Mouse (Mus musculus): ENCODE results near the gene Tmem231. TPM values are rescaled to one million over a fixed set of nuclear protein-coding genes. Genes with fewer than 3 reads are reported as not detected.
"Not testable (repeated sequence)": the region's sequence is repeated elsewhere in the genome, so short reads cannot be mapped to it uniquely, and the experiment has no call there.

Tmem231 gene
- total RNA-seq, 2 experiments from 2014 or later = 12.0 to 12.7 TPM

DNA sequence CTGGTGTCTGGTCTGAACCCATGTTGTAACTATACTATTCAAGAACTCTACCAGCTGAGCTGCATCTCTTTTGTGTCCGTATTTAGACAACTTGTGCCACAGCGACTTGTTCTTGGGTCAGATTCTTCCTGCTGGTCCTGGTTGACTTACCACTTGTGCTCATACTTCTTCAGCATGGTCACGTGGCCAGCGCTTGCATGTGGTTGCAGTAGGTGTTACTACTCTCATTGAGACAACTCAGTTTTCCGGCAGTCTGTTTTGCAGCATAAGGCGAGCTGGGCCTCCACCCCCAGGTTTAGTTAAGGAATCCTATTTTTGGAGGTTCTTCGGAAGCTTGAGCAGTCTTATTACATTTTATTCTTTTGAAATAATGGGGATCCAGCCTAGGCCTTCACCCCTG is 17.6 kb upstream of the Tmem231 start:
- DNase-seq (ENCODE audit: low spot score in 2 of 2) = peak; percentile 65 to 69

DNA sequence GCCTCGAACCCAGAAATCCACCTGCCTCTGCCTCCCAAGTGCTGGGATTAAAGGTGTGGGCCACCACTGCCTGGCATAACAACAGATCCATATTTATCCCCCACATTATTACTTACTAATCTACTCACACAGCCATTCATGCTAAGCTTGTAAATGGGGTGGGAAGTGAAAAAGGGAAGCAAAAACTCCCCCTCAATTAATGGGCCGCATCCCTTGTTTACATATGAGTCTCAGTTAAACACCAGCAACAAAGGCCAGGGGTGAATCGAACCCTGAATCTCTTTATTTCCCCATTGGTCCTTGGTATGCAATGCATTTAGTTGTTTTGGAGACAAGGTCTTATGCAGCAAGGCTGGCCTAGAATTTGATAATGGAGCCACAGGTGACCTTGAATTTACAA is 17.2 kb upstream of the Tmem231 start:
- DNase-seq (ENCODE audit: low spot score in 2 of 2) = no peak

DNA sequence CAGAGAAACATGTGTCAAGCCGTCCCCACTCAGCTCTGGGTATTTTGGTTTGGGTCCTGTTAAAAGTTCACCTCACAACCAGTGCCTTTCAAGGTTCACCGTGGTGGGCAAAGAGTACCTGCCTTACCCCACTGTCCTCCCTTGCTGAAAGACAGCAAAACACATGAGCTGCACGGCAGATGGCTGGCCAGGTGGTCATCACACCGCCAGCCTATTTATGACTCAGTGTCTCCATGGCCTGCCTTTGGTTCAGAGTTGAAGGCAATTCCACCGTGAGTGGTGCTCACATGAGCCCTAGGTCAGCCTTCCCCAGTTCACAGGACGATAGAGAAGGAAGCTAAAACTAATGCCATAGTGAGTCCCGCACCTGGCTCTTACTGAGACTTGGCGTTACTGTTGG is 14.3 kb upstream of the Tmem231 start:
- no peak for DNase-seq (ENCODE audit: low spot score in 2 of 2)

DNA sequence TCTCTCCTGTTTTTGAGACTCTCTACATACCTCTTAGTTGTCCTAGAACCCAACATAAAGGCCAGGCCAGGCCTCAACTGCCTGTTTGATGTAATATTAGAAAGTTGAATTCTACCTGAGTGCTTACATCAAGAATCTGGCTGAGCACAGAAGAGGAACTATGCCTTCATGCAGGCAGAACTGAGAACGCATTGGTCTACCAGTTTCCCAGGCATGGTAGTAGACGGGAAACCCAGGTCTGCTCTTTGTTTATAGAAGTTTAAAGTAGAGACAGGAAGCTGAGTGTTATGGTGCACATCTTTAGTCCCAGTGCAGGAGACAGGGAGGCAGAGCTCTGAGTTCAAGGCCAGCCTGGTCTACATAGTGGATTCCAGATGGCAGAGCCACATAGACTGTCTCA is 13.5 kb upstream of the Tmem231 start:
- DNase-seq (ENCODE audit: low spot score in 2 of 2) = no peak

DNA sequence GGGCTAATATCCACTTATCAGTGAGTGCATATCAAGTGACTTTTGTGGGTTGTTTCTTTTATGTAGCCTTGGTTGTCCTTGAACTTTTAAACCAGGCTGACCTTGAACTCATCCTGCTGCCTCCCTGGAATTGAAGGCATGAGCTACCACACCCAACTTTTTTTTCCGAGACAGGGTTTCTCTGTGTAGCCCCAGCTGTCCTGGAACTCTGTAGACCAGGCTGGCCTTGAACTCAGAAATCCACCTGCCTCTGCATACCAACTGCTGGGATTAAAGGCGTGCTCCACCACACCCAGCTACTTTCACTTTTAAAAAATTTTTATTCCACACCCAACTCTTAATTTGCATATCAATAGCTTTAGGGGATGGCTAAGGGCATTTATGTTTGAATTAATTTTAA is 9.9 kb upstream of the Tmem231 start:
- DNase-seq (ENCODE audit: low spot score in 2 of 2) = no peak

DNA sequence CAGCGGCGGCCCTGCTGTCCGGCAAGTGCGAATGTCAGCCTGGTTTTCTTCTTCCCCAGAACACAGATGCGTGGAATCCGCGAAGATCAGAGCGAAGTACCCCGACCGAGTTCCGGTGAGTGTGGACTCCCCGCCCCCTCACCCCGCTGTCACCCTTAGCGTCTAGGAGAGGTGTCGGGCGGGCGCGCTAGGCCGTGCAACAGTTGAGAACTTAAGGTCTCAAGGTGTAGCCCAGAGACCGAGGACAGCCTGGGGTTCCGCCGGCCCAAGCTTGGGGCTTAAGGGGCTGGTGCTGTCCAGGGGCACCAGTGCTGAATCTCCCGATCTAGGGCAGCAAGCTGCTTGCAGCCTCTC is 7.4 kb upstream of the Tmem231 start:
- DNase-seq (ENCODE audit: low spot score in 2 of 2) = peak; percentile 25 to 32

DNA sequence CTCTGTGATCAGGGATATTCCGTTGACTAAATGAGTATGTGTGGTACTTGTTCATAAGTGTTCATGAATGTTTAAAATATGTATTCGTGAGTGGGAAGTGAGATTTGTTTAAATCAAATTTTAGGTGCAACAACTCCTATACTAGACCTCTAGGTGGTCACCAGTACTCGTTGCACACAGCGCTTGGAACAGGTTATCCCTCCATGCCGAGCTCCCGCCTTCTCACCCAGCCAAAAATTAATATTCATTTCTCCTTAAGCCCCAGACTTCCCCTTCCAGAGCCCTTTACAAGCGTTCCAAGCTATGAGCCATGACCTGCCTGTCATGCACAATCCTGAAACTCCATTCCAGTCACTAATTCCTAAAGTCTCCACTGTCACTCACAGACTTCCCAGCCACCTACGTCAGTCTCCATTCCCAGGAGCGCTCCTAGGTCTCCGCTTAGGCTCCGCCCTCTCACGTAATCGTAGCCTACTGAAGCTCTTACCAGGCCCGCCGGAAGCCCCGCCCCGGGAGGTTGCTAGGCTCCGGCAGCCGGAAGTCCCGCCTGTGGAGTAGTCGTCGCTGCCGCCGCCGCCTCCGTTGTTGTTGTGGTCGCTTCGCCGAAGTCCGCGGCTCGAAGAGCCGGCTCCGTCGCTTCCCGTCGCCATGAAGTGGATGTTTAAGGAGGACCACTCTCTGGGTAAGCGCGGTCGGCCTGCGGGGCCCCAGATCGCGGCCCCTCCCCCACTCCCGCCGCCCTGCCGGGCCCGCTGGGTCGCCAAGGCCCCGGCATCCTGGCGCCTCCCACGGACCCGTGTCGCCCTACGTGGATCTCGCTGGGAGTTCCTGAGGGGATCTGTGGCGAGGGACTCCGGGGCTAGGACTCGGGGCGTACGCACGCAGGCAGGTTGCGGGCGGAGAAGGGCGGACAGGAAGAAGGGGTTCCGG is 6.8 kb upstream of the Tmem231 start, which contains the start of gene Gabarapl2:
TSS of gene Gabarapl2 (plus strand) at position 533 of the 930 bp plus-strand sequence.
- peak; percentile 98 for DNase-seq (ENCODE audit: low spot score in 2 of 2)

DNA sequence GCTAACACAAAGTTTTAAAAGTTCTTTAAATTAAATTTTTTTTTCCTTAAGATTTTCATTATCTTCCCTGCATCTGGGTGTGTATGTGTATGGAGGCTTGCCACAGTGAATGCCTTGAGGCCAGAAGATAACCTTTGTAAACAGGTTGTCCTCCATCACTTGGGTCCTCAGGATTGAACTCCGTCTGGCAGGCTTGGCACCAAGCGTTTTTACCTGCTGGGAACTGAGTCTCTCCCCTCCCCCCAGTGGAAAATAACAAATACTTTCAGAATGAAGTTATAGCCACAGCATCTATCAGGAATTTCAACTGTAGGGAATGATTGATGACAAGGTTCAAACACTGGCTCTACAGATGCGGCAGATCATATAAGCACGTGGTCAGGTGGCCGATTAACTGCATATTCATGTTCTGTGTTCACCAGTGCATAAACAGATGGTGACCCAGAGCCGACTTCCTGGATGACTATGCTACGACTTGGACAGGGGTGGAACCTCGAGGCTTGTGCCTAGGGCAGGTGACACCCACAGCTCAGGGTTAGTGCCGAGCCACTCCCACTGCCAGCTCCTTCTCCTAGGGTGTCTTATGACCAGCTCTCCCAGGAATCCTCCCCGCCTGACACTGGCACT is 5.9 kb upstream of the Tmem231 start:
- DNase-seq (ENCODE audit: low spot score in 2 of 2) = peak in 1 of 2 experiments; percentile 20

DNA sequence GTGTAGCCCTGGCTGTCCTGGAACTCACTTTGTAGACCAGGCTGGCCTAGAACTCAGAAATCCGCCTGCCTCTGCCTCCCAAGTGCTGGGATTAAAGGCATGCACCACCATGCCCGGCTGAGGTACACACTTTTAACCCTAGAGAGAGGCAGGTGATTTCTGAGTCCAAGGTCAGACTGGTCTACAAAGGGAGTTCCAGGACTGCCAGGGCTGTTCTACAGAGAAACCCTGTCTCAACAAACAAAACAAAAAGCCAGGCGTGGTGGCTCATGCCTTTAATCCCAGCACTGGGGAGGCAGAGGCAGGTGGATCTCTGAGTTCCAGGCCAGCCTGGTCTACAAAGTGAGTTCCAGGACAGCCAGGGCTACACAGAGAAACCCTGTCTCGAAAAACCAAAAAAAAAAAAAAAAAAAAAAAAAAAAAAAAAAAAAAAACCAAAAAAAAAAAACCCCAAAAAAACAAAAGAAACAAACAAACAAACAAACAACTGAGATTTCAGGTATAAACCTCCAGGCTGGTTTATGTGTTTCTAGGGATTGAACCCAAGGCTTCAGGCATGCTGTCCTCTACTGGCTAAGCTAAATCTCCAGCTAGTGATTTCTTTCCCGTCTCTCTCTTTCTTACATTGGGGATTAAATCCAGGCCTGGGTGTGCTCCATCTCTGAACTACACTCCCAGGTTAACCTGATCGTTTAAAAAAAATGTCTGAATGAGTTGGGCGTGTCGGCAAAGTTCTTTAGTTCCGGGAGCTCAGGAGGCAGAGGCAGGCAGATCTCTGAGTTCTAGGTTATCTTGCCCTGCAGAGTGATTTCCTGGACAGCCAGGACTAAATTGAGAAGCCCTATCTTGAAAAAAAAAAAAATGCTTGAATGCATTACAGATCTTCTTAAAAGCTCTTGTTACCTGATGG is 4.7 kb upstream of the Tmem231 start:
- not testable (repeated sequence) for DNase-seq (ENCODE audit: low spot score in 2 of 2)

DNA sequence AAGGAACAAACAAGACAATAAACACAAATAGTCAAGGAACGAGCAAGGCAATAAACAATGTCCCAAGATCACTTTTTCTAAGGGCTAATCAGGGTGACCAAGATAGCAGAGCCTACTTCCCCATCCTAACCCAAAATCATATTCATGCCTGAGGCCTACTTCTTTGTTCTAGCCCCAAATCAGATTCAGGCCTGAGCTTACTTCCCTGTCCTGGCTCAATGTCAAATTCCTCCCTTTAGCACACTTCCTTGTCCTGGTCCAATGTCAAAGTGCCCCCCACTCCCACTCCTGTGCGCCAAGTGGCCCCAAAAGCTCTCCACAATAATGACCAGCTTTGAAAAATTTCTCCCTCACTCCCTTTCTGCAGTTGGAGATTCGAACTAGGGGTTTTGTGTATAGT is 3.5 kb upstream of the Tmem231 start:
- DNase-seq (ENCODE audit: low spot score in 2 of 2) = no peak

DNA sequence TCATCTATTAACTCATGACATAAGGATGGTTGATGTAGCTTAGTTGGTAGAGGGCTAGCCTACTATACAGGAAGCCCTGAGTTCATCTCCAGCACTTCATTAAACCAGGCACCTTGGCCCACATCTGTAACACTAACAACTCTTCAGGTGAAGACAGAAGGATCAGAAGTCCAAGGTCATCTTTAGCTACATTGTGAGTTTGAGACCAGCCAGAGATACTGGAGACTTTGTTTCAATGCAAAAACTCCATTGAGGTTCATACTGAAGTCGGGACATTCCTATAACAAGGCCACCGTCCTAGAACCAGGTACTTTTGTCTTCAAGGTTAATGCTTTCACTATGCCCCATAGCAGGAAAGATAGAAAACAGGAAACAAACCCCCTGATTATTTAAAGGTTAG is 520 bp upstream of the Tmem231 start:
- DNase-seq (ENCODE audit: low spot score in 2 of 2) = no peak

DNA sequence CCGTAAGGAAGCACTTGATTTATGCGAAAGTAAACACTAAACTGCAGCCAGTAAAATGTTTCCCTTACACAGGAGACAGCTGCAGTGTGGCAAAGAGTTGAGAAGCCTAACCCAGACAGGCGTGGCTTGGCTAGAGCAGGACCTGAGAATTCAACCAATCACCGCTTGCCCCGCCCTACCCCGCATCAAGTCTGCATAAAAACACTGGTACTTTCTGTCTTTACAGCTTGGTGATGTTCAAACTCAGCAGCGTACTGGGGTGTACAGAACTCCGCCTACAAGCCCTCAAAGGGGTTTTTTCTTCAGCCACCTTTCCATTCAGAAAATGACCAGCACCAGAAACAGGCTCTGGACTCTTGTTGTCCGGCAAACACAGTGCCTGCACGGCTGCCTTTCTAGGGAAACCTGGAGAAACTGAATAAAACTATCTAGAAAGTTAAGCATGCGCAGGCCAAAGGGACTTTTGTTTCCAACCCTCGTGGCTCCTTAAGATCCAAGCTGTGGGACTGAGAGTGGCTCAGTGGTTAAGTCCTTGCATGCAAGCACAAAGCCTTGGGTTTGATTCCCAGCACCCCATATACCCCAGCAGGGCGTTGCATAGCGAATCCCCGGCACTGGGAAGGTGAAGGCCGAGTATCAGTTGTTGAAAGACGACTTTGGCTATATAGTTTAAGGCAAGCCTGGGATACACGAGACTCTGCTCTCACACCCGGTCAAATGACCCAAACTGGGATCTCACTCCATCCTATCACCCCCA is 923 bp downstream of the Tmem231 start:
- peak; percentile 17 to 32 for DNase-seq (ENCODE audit: low spot score in 2 of 2)

DNA sequence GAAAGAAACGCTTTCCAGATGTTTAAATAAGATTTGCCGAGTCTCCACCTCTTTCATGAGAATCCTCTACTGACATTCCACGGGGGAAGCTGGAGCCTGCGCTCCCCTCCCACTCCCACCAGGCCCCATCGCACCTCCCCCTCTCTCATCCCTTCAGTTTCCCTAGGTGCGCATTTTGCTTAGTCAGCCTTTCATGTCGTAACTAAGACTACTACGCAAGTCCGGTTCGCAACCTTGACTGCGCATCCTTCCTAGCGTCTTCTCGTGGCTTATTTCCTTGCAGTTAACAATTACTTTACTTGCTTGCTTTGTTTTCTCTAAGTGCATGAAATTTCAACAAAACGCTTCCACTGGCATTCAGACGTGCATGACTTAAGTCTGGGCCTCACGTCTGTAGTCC is 2.0 kb downstream of the Tmem231 start:
- no peak for DNase-seq (ENCODE audit: low spot score in 2 of 2)

DNA sequence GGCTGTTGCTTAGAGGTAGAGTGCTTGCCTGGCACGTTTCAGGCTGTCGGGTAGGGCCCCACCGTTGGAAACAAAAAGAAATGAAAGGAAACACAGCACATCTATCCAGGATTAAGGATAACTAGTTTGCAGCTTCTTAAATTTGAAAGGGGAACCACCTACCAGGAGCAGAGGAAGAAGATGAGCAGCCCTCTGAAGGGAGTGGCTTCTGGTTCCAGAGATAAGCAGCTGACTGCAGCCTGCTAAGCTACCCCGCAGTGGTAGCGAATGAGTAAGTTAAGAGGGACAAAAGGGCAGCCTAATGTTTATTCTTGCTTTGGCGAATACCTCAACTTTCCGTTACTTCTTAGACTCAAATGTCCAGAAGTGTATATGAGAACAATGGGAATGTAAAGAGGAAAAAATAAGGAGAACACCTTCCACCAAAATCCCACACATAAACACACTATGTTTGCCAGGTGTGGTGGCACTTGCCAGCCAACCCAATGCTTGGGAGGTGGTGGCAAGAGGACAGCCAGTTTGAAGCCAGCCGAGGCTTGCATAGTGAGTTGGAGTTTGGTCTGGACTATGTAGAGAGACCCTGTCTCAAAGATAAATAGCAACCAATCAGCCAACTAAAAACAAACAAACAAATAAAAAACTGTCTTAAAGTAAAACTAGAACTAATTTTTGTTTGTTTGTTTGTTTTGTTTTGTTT is 3.9 kb downstream of the Tmem231 start:
- DNase-seq (ENCODE audit: low spot score in 2 of 2) = no peak

DNA sequence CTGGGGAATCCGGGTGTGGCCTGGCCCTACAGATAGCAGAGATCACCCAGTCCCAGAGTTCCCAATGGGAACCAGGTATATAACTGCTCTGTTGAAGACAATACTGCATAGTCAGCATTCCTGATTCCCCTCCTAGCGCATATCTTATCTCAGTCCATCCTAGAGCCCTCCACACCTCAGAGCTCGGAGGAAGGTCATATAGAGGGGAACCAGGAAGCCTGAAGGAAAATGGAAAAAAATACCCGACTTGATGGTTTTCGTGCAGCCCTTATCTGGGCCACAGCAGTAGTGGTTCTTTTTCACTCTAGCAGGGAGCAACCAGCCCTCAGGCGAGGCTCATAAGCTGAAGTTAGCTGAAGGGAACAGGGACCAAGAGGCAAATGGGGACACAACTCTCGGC is 8.7 kb downstream of the Tmem231 start:
- no peak for DNase-seq (ENCODE audit: low spot score in 2 of 2)

DNA sequence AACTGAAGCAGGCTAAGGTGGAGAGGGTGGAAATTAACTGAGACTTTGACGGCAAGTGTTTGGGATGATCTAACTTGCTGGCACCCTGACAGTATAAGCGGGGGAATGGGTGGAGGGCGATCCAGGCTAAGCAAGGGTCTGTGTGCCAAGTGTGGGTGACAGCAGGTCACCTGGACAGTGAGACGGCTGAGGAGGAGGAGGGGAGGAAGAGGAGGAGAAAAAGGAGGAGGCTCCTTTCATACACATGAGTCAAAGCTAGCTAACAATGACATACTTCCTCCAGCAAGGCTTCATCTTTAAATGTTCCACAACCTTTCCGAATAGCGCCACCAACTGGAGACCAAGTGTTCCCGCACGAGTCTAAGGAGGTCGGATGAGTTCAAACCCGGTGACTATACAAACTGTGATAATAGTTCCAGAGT is 10.3 kb downstream of the Tmem231 start:
- peak; percentile 59 to 71 for DNase-seq (ENCODE audit: low spot score in 2 of 2)

DNA sequence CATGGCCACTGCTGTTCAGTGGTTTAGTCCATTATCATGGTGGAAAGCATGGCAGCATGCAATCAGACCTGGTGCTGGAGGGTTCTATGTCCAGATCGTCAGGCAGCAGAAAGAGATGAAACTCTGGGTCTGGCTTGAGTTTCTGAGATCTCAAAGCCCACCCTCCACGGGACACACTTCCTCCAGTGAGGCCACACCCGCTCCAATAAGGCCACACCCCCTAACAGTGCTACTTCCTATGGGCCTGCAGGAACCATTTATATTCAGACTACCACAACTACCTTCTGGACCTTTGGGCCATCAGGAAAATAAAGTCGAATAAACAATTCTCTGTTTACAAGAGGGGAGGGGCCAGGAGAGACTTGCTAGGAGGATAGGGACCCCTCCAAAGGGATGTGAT is 12.7 kb downstream of the Tmem231 start:
- no peak for DNase-seq (ENCODE audit: low spot score in 2 of 2)

DNA sequence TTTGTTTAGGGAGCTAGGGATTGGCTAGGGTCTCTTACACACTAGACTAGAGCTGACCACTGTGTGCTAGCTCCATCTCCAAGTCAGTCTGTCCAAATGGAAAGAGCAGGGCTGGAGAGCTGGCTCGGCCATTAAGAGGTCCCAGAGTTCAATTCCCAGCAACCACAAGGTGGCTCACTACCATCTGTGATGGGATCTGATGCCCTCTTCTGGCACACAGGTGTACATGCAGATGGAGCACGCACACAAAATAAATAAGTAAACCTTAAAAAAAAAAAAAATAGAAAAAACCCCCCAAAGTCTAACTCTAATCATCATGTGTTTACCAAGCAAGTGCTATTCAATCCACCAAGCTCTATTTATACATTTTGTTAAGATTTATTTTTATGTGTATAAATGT is 14.0 kb downstream of the Tmem231 start:
- no peak for DNase-seq (ENCODE audit: low spot score in 2 of 2)

DNA sequence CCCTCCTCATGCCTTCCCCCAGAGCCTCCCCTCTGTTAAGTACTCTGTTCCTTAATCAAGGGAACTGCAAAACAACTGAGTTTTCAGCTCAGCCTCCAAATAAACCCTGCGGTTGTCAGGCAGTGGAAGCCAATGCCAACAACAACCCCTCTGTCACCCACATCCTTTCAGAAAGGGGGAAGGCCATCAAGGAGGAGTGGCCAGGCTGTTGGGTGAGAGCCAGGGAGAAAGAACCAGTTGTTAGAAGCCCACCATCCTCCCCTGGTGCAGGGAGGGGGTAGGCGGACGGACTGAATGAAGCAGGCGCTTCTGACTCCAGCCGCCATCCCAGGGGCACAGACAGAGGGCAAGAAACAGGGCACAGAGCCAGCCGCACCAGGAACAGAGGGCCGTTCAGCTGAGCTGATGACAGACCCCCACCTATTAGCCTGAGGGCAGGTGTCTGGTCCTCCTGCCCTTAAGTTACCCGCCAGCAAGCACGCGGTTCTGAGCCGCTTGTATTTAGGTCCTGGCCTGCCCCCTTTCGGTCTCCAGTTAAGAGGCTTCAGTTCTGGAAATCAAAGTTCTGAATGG is 20.7 kb downstream of the Tmem231 start:
- peak in 1 of 2 experiments; percentile 17 for DNase-seq (ENCODE audit: low spot score in 2 of 2)

DNA sequence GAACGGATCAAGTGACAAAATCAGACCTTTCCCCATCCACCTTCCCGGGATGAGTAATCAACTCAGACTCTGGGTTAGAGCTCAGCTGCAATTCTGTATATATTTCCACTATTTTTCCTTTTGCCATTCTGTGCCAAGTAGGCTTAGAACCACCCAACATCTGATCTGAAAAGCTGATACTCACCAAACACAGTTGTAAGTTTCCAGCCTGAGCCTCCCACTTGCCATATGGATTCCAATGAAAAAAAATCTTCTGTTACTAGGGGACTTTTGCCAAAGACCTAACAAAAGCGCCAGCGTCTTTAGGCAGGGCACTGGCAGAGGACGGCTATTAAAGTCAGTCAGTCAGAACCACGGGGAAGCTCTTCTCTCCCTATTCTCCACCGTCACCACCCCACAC is 22.1 kb downstream of the Tmem231 start:
- peak; percentile 25 to 36 for DNase-seq (ENCODE audit: low spot score in 2 of 2)

All from left cerebral cortex, adult 18-20 months (tissue).